Mouse (Mus musculus) urinary bladder, postnatal 4 days (tissue): Measurements from ENCODE around the gene Hesx1.
"Not testable (repeated sequence)": the region's sequence is repeated elsewhere in the genome, so short reads cannot be mapped to it uniquely, and the experiment has no call there.

Source experiments
- DNase-seq, 2 experiments: peaks; one replicate each; pipeline ENCODE4 v3.0.0; 2021 to 2022; ENCODE audit warnings: low spot score in 2 of 2

The Hesx1 gene

GRCm38 (mm10) chr14:26994211-26994741 is at the start of gene Hesx1:
Hesx1 (plus strand) TSS chr14:26994416.
- DNase-seq = peak; percentile 20 to 65

- DNase-seq = not testable (repeated sequence)
Observed at GRCm38 (mm10) chr14:26956139-26956538, 38.1 kb upstream of the Hesx1 start.

GRCm38 (mm10) chr14:26960518-26960917 is 33.7 kb upstream of the Hesx1 start:
- DNase-seq = no peak

- no peak for DNase-seq
Observed at GRCm38 (mm10) chr14:26969164-26969563, 25.1 kb upstream of the Hesx1 start.

GRCm38 (mm10) chr14:26969856-26970407 is 24.3 kb upstream of the Hesx1 start:
- DNase-seq = no peak

- peak; percentile 95 to 99 for DNase-seq
Observed at GRCm38 (mm10) chr14:26970439-26970932, 23.7 kb upstream of the Hesx1 start.

- no peak for DNase-seq
Observed at GRCm38 (mm10) chr14:26971106-26971789, 23.0 kb upstream of the Hesx1 start, which contains the start of gene Appl1. Appl1 (minus strand) TSS chr14:26971232.

- no peak for DNase-seq
Observed at GRCm38 (mm10) chr14:26973089-26973488, 21.1 kb upstream of the Hesx1 start.

GRCm38 (mm10) chr14:26975490-26975889 is 18.7 kb upstream of the Hesx1 start:
- DNase-seq = no peak

- DNase-seq = no peak
Observed at GRCm38 (mm10) chr14:26976212-26976611, 18.0 kb upstream of the Hesx1 start.

- no peak for DNase-seq
Observed at GRCm38 (mm10) chr14:26977500-26977899, 16.7 kb upstream of the Hesx1 start.

- no peak for DNase-seq
Observed at GRCm38 (mm10) chr14:26979808-26980207, 14.4 kb upstream of the Hesx1 start.

GRCm38 (mm10) chr14:26981021-26981420 is 13.2 kb upstream of the Hesx1 start:
- no peak for DNase-seq

GRCm38 (mm10) chr14:26981494-26982149 is 12.6 kb upstream of the Hesx1 start:
- no peak for DNase-seq

GRCm38 (mm10) chr14:26982150-26982530 is 12.1 kb upstream of the Hesx1 start:
- DNase-seq = no peak

- no peak for DNase-seq
Observed at GRCm38 (mm10) chr14:26988694-26989093, 5.5 kb upstream of the Hesx1 start.

- DNase-seq = no peak
Observed at GRCm38 (mm10) chr14:26991622-26992021, 2.6 kb upstream of the Hesx1 start.

- DNase-seq = no peak
Observed at GRCm38 (mm10) chr14:26993427-26993826, 789 bp upstream of the Hesx1 start.

GRCm38 (mm10) chr14:26996257-26996656 is 2.0 kb downstream of the Hesx1 start:
- no peak for DNase-seq

- no peak for DNase-seq
Observed at GRCm38 (mm10) chr14:27000386-27000785, 6.2 kb downstream of the Hesx1 start.

GRCm38 (mm10) chr14:27004906-27005305 is 10.7 kb downstream of the Hesx1 start:
- no peak for DNase-seq

- DNase-seq = no peak
Observed at GRCm38 (mm10) chr14:27005937-27006336, 11.7 kb downstream of the Hesx1 start.

GRCm38 (mm10) chr14:27011561-27011960 is 17.3 kb downstream of the Hesx1 start:
- DNase-seq = no peak
